Mouse (Mus musculus) spleen, adult 2 months (tissue): ENCODE data around the gene L3mbtl4. TPM values are rescaled to one million over a fixed set of nuclear protein-coding genes. Genes with fewer than 3 reads are reported as not detected.

ENCODE experiments used
- DNase-seq, 2 experiments: peaks; one replicate each; pipeline versions ENCODE4 v3.0.0 to v3.0.0-alpha.2; 2012 to 2021; ENCODE audit warnings: low spot score in 2 of 2, low read depth in 1 of 2
- H3K27ac ChIP-seq: fragments of 200-500 bp; 2 replicates; pipeline ENCODE4 v1.5.1; 2012; ENCODE audit warnings: low read length, inconsistent platforms; ENCODE audit not compliant: insufficient read depth
- H3K27me3 ChIP-seq: fragments of 200-500 bp; 2 replicates; pipeline ENCODE4 v1.6.1; 2012; ENCODE audit warnings: mild to moderate bottlenecking, moderate library complexity, low read length, inconsistent platforms; ENCODE audit not compliant: control insufficient read depth, insufficient read depth
- H3K36me3 ChIP-seq: fragments of 200-500 bp; 2 replicates; pipeline ENCODE4 v1.6.1; 2012; ENCODE audit warnings: mild to moderate bottlenecking, low read length, inconsistent platforms; ENCODE audit not compliant: control insufficient read depth, insufficient read depth
- H3K4me1 ChIP-seq: fragments of 200-500 bp; 2 replicates; pipeline ENCODE4 v1.6.1; 2011; ENCODE audit warnings: inconsistent platforms; ENCODE audit not compliant: control insufficient read depth, insufficient read depth, insufficient read length
- H3K4me3 ChIP-seq: fragments of 200-500 bp; 2 replicates; pipeline ENCODE4 v1.5.1; 2011; ENCODE audit warnings: mild to moderate bottlenecking, inconsistent platforms; ENCODE audit not compliant: insufficient read depth, insufficient read length; ENCODE audit errors: extremely low read depth
- CTCF ChIP-seq: fragments of 200-500 bp; IDR thresholded peaks from 2 replicates; pipeline ENCODE4 v1.5.1; 2011; ENCODE audit warnings: mild to moderate bottlenecking, inconsistent platforms; ENCODE audit not compliant: insufficient read depth, insufficient read length, insufficient replicate concordance; ENCODE audit errors: extremely low read depth
- POLR2A ChIP-seq: fragments of 200-500 bp; IDR thresholded peaks from 2 replicates; pipeline ENCODE4 v1.6.1; 2011; ENCODE audit warnings: low read depth, low read length, inconsistent platforms
- WGBS: fragments of 180-500 bp; shearing (Covaris S2); methylation state at CpG from one replicate; pipeline ENCODE4 v1.1.7; 2018; 5-methylcytosine and 5-hydroxymethylcytosine counted together
- polyA plus RNA-seq: library from polyadenylated mRNA; depleted of rRNA; stranded (reverse); fragments of >200 nt; gene quantifications from 2 replicates; pipeline ENCODE4 v1.2.3, GENCODE M21; 2012; rRNA removed

Gene L3mbtl4
- not detected in 2 replicates for polyA plus RNA-seq

- TF ChIP-seq CTCF, result no peak
- no peak for TF ChIP-seq POLR2A
- H3K27me3 ChIP-seq, result no peaks in the 10 kb centered on the region
- no peak within 1 kb of the TSS for H3K27ac ChIP-seq
- H3K4me1 ChIP-seq, result no peaks in the 10 kb centered on the region
- no peak for DNase-seq
- no peaks in the 10 kb centered on the region for H3K36me3 ChIP-seq
- H3K4me3 ChIP-seq, result no peak within 1 kb of the TSS
- 5% methylated on average over 29 of the region's 29 CpGs for WGBS
Observed at GRCm38 (mm10) chr17:68273527-68273926, at the start of gene L3mbtl4. Gene L3mbtl4 (plus strand): TSS chr17:68273797.

GRCm38 (mm10) chr17:68230484-68230883, 43.1 kb upstream of the L3mbtl4 start:
- no peak for TF ChIP-seq CTCF
- TF ChIP-seq POLR2A, result no peak
- no peak overlapping the region for H3K27ac ChIP-seq
- WGBS, result 84% methylated on average over 4 of the region's 4 CpGs
- no peaks in the 10 kb centered on the region for H3K4me1 ChIP-seq
- no peaks in the 10 kb centered on the region for H3K27me3 ChIP-seq
- H3K36me3 ChIP-seq, result no peaks in the 10 kb centered on the region
- H3K4me3 ChIP-seq, result no peak overlapping the region
- DNase-seq, result no peak

GRCm38 (mm10) chr17:68235380-68235779, 38.2 kb upstream of the L3mbtl4 start:
- TF ChIP-seq POLR2A (no peak), CTCF (no peak)
- H3K4me3 ChIP-seq, result no peak overlapping the region

GRCm38 (mm10) chr17:68236992-68237391, 36.6 kb upstream of the L3mbtl4 start:
- Histone ChIP-seq H3K4me3 (no peak overlapping the region), H3K27ac (no peak overlapping the region), H3K36me3 (no peaks in the 10 kb centered on the region), H3K4me1 (no peaks in the 10 kb centered on the region), H3K27me3 (no peaks in the 10 kb centered on the region)
- TF ChIP-seq POLR2A, result no peak
- no peak for TF ChIP-seq CTCF
- DNase-seq, result no peak
- 94% methylated on average over 12 of the region's 12 CpGs for WGBS

More at GRCm38 (mm10) chr17:68235380-68235779, 38.2 kb upstream of the L3mbtl4 start:
- Histone ChIP-seq H3K27ac (no peak overlapping the region), H3K4me1 (no peaks in the 10 kb centered on the region), H3K36me3 (no peaks in the 10 kb centered on the region), H3K27me3 (no peaks in the 10 kb centered on the region)
- WGBS, result 89% methylated on average over 4 of the region's 4 CpGs
- DNase-seq, result no peak

- no peaks in the 10 kb centered on the region for H3K4me1 ChIP-seq
- TF ChIP-seq POLR2A, result no peak
- no peak for TF ChIP-seq CTCF
- 73% methylated on average over 2 of the region's 2 CpGs for WGBS
- no peak overlapping the region for H3K27ac ChIP-seq
- DNase-seq, result no peak
- no peak overlapping the region for H3K4me3 ChIP-seq
- no peaks in the 10 kb centered on the region for H3K36me3 ChIP-seq
- H3K27me3 ChIP-seq, result no peaks in the 10 kb centered on the region
Observed at GRCm38 (mm10) chr17:68240171-68240570, 33.4 kb upstream of the L3mbtl4 start.

GRCm38 (mm10) chr17:68264835-68265557, 8.6 kb upstream of the L3mbtl4 start:
- no peaks in the 10 kb centered on the region for H3K27me3 ChIP-seq
- WGBS, result 81% methylated on average over 7 of the region's 7 CpGs
- no peaks in the 10 kb centered on the region for H3K36me3 ChIP-seq
- H3K4me1 ChIP-seq, result no peaks in the 10 kb centered on the region
- H3K4me3 ChIP-seq, result no peak overlapping the region
- H3K27ac ChIP-seq, result no peak overlapping the region
- TF ChIP-seq POLR2A (no peak), CTCF (no peak)
- no peak for DNase-seq

GRCm38 (mm10) chr17:68273954-68274353, 357 bp downstream of the L3mbtl4 start:
- no peaks in the 10 kb centered on the region for H3K36me3 ChIP-seq
- no peaks in the 10 kb centered on the region for H3K27me3 ChIP-seq
- TF ChIP-seq CTCF, result no peak
- no peak for TF ChIP-seq POLR2A
- H3K27ac ChIP-seq, result no peak overlapping the region
- 26% methylated on average over 11 of the region's 14 CpGs for WGBS
- DNase-seq, result no peak
- H3K4me3 ChIP-seq, result no peak overlapping the region
- no peaks in the 10 kb centered on the region for H3K4me1 ChIP-seq
